Comparison of ENCODE assay signal across 21 mouse cellular contexts in genomic region chr2:124485761-124486160, GRCm38 (mm10).
DNase-seq lines count a peak whose midpoint lies in the region; ATAC-seq and TF ChIP-seq lines count a peak whose summit lies in the region.
"Had no signal": no experiment of that assay in that cellular context is flagged by ENCODE, and none has a peak within 500 bp of the region (broad histone marks: within the 10 kb centered on the region; RNA-seq: fewer than 3 reads in every experiment).

No protein-coding gene starts in this region.

- TF ChIP-seq CTCF in Patski (IDR thresholded peaks at IDR 0.05): no peak

- in situ Hi-C loops in Patski (cut with MboI; ENCODE audit: low pct_unique_long_range_greater_than_20kb): no loop called here

- POLR2A ChIA-PET in Patski (lab: Charles Lee): no interaction called here

- no peak for ATAC-seq in Patski
- ATAC-seq: activated CD4-positive, CD25-positive, alpha-beta regulatory T cell, adult 4 months; CD4-positive, CD25-positive, alpha-beta regulatory T cell, adult 4 months; forebrain, embryonic 15.5 days; intestine, postnatal 0 days had no signal

- H3K27me3 ChIP-seq in Patski: no peaks in the 10 kb centered on the region
- H3K27me3 ChIP-seq: embryonic facial prominence, embryonic 12.5 days; embryonic facial prominence, embryonic 15.5 days; forebrain, embryonic 12.5 days; forebrain, embryonic 15.5 days; hindbrain, embryonic 12.5 days; hindbrain, embryonic 15.5 days had no signal

- DNase-seq in heart, adult 11 months: peak; percentile 44
- DNase-seq in heart, adult 18-20 months: no peak
- DNase-seq in Patski (ENCODE audit: low read depth, low spot score): peak; percentile 27
- peak; percentile 5 for DNase-seq in adrenal gland, adult 8-10 months
- peak; percentile 17 to 29 for DNase-seq in adrenal gland, postnatal 36 days
- no peak for DNase-seq in layer of hippocampus, adult 18-20 months (ENCODE audit: low spot score in 2 of 2)
- DNase-seq: cerebellum, adult 11 months; cerebellum, adult 2 months; cerebellum, adult 9-11 months; cerebellum, postnatal 25 days; gastrocnemius, postnatal 36 days; kidney, adult 2 months had no signal

- CTCF ChIA-PET in Patski (lab: Charles Lee): interaction anchor here (1.3 kb wide), 1 partner anchor 28 kb away, joined by 3 read pairs; no protein-coding TSS in a partner anchor

Comparison
In these comparisons a context has a peak if more than half of its experiments do, and no peak if none do; other contexts are left out.
1. DNase-seq: peak in heart, adult 11 months (single experiment), Patski (single experiment), adrenal gland, adult 8-10 months (single experiment) and adrenal gland, postnatal 36 days (2 of 2); none in heart, adult 18-20 months (0 of 2) and layer of hippocampus, adult 18-20 months (0 of 2).